ENCODE assay signal across 8 mouse cellular contexts in genomic region chr4:141213342-141213741, GRCm38 (mm10). TPM values are rescaled to one million over a fixed set of nuclear protein-coding genes. Genes with fewer than 3 reads are reported as not detected.
DNase-seq lines count a peak whose midpoint lies in the region; ATAC-seq lines count a peak whose summit lies in the region.

No protein-coding gene starts in this region.

- intact Hi-C loops in left cerebral cortex, postnatal 36 days (cut with DNase I), result no loop called here

- H3K9ac ChIP-seq in heart, embryonic 13.5 days, result peak overlapping the region; percentile 53
- peak overlapping the region; percentile 77; the same call in 1 of the 2 replicates for H3K9ac ChIP-seq in hindbrain, embryonic 13.5 days
- H3K9ac ChIP-seq in midbrain, embryonic 14.5 days (replicated peaks; ENCODE audit: low read length), result peak overlapping the region; percentile 64; the same call in 1 of the 2 replicates

- peaks cover 15% of the 10 kb centered on the region for H3K4me1 ChIP-seq in heart, embryonic 13.5 days
- peaks cover 23% of the 10 kb centered on the region for H3K4me1 ChIP-seq in hindbrain, embryonic 13.5 days (replicated peaks)
- H3K4me1 ChIP-seq in midbrain, embryonic 14.5 days (ENCODE audit: control insufficient read depth, insufficient read depth, low read length), result peaks cover 14% of the 10 kb centered on the region

- no peaks in the 10 kb centered on the region for H3K27me3 ChIP-seq in heart, embryonic 13.5 days (replicated peaks)
- H3K27me3 ChIP-seq in hindbrain, embryonic 13.5 days, result no peaks in the 10 kb centered on the region
- no peaks in the 10 kb centered on the region for H3K27me3 ChIP-seq in midbrain, embryonic 14.5 days (ENCODE audit: control insufficient read depth, insufficient read depth, low read length)

- no peaks in the 10 kb centered on the region for H3K9me3 ChIP-seq in heart, embryonic 13.5 days
- H3K9me3 ChIP-seq in hindbrain, embryonic 13.5 days, result no peaks in the 10 kb centered on the region
- H3K9me3 ChIP-seq in midbrain, embryonic 14.5 days (ENCODE audit: control insufficient read depth, low read length), result no peaks in the 10 kb centered on the region

- DNase-seq in heart, adult 9 months (ENCODE audit: low spot score in 2 of 2), result no peak
- DNase-seq in NIH3T3 (ENCODE audit: low read depth), result peak; percentile 20
- no peak for DNase-seq in midbrain, embryonic 14.5 days
- no peak for DNase-seq in frontal cortex, postnatal 36 days (ENCODE audit: low spot score in 2 of 2)
- DNase-seq in left cerebral cortex, postnatal 36 days (ENCODE audit: low spot score in 2 of 2), result no peak

- ATAC-seq in heart, embryonic 13.5 days (ENCODE audit: extremely low read depth, insufficient number of reproducible peaks, low FRiP score, low TSS enrichment), result no peak
- no peak for ATAC-seq in hindbrain, embryonic 13.5 days (ENCODE audit: low FRiP score)
- peak; percentile 18; the same call in 1 of the 2 replicates for ATAC-seq in midbrain, embryonic 14.5 days (ENCODE audit: low FRiP score, low TSS enrichment)
- no peak for ATAC-seq in inflammation-experienced regulatory T-cells, adult 6 months

- WGBS in heart, embryonic 13.5 days, result 56% methylated on average over 2 of the region's 2 CpGs
- WGBS in hindbrain, embryonic 13.5 days, result 39% methylated on average over 2 of the region's 2 CpGs
- WGBS in midbrain, embryonic 14.5 days, result 37% methylated on average over 2 of the region's 2 CpGs

- H3K4me3 ChIP-seq in heart, embryonic 13.5 days, result peak overlapping the region; percentile 64
- H3K4me3 ChIP-seq in hindbrain, embryonic 13.5 days, result peak overlapping the region; percentile 59
- peak overlapping the region; percentile 54 for H3K4me3 ChIP-seq in midbrain, embryonic 14.5 days (replicated peaks; ENCODE audit: low read depth, low read length)

- peak overlapping the region; percentile 93 for H3K4me2 ChIP-seq in heart, embryonic 13.5 days
- H3K4me2 ChIP-seq in hindbrain, embryonic 13.5 days, result peak overlapping the region; percentile 89
- H3K4me2 ChIP-seq in midbrain, embryonic 14.5 days (ENCODE audit: low read length), result peak overlapping the region; percentile 92

- H3K27ac ChIP-seq in heart, embryonic 13.5 days (replicated peaks), result 0 out of 2 replicates have a peak overlapping the region, but pooled peaks have one; percentile 26
- peak overlapping the region; percentile 79 for H3K27ac ChIP-seq in hindbrain, embryonic 13.5 days
- peak overlapping the region; percentile 69 for H3K27ac ChIP-seq in midbrain, embryonic 14.5 days (replicated peaks; ENCODE audit: low read depth, low read length)

- no peaks in the 10 kb centered on the region for H3K36me3 ChIP-seq in heart, embryonic 13.5 days
- H3K36me3 ChIP-seq in hindbrain, embryonic 13.5 days, result no peaks in the 10 kb centered on the region
- no peaks in the 10 kb centered on the region for H3K36me3 ChIP-seq in midbrain, embryonic 14.5 days (ENCODE audit: control insufficient read depth, insufficient read depth, low read length)

RNA-seq across cellular contexts. Expression of gene Rsg1, which starts 0.4 kb away (rescaled TPM):
- 2.3 and 3.0 TPM in 2 replicates for polyA plus RNA-seq in heart, embryonic 13.5 days (2015; fragmentation: Nextera tagmentation; extraction: Ambion mirVana)
- polyA plus RNA-seq in hindbrain, embryonic 13.5 days (2015; fragmentation: Nextera tagmentation; extraction: Ambion mirVana), result 8.1 and 8.5 TPM in 2 replicates
- polyA plus RNA-seq in midbrain, embryonic 14.5 days (2014; fragmentation: Nextera tagmentation; extraction: Ambion mirVana), result 5.7 and 7.8 TPM in 2 replicates
- 1 to 10 TPM; 1.7 to 6.1 (median 3.3) TPM for polyA plus RNA-seq in inflammation-experienced regulatory T-cells, adult 6 months (2017; shearing (Covaris generic))
- 1 to 10 TPM; 3.2 to 3.3 TPM for total RNA-seq in left cerebral cortex, postnatal 36 days (2021)

RNA-seq across cellular contexts. Expression of gene Arhgef19, which starts 26.0 kb away (rescaled TPM):
- 2.2 and 3.1 TPM in 2 replicates for polyA plus RNA-seq in heart, embryonic 13.5 days (2015; fragmentation: Nextera tagmentation; extraction: Ambion mirVana)
- 1.4 TPM in 2 replicates for polyA plus RNA-seq in hindbrain, embryonic 13.5 days (2015; fragmentation: Nextera tagmentation; extraction: Ambion mirVana)
- polyA plus RNA-seq in midbrain, embryonic 14.5 days (2014; fragmentation: Nextera tagmentation; extraction: Ambion mirVana), result 0.84 and 0.89 TPM in 2 replicates
- polyA plus RNA-seq in inflammation-experienced regulatory T-cells, adult 6 months (2017; shearing (Covaris generic)), result not detected
- 10 to 100 TPM; 14.6 to 15.3 TPM for total RNA-seq in left cerebral cortex, postnatal 36 days (2021)

Comparison
In these comparisons a context has a peak if more than half of its experiments do, and no peak if none do; other contexts are left out.
1. H3K27ac ChIP-seq: peak in every context shown above with its lines; median percentile 79 in hindbrain, embryonic 13.5 days; 69 in midbrain, embryonic 14.5 days; 26 in heart, embryonic 13.5 days.